ENCODE assay signal across 11 mouse cellular contexts in genomic region chr7:28803756-28804155, GRCm38 (mm10). TPM values are rescaled to one million over a fixed set of nuclear protein-coding genes. Genes with fewer than 3 reads are reported as not detected.
A peak's percentile ranks its signal among the peaks of the same experiment; 100 is the strongest.
DNase-seq lines count a peak whose midpoint lies in the region; ATAC-seq and TF ChIP-seq lines count a peak whose summit lies in the region.
"Had no signal": no experiment of that assay in that cellular context is flagged by ENCODE, and none has a peak within 500 bp of the region (broad histone marks: within the 10 kb centered on the region; RNA-seq: fewer than 3 reads in every experiment).

No protein-coding gene starts in this region.

- H3K36me3 ChIP-seq in heart, embryonic 11.5 days (ENCODE audit: control insufficient read depth, insufficient read depth, low read length), result no peaks in the 10 kb centered on the region
- no peaks in the 10 kb centered on the region for H3K36me3 ChIP-seq in lung, embryonic 14.5 days (ENCODE audit: insufficient read depth)
- H3K36me3 ChIP-seq in hindbrain, embryonic 15.5 days, result no peaks in the 10 kb centered on the region
- H3K36me3 ChIP-seq in liver, postnatal 0 days (replicated peaks; ENCODE audit: insufficient read depth, low read length), result 0 out of 2 replicates have a peak, but pooled peaks cover 2% of the 10 kb centered on the region

- H3K9me3 ChIP-seq in heart, embryonic 11.5 days (replicated peaks; ENCODE audit: control insufficient read depth, low read length), result no peaks in the 10 kb centered on the region
- no peaks in the 10 kb centered on the region for H3K9me3 ChIP-seq in lung, embryonic 14.5 days (ENCODE audit: low read depth, low read length)
- no peaks in the 10 kb centered on the region for H3K9me3 ChIP-seq in hindbrain, embryonic 15.5 days
- H3K9me3 ChIP-seq in liver, postnatal 0 days (ENCODE audit: low read length), result no peaks in the 10 kb centered on the region

- 0 out of 2 replicates have a peak overlapping the region, but pooled peaks have one; percentile 54 for H3K9ac ChIP-seq in heart, embryonic 11.5 days (ENCODE audit: low read depth, low read length)
- no peak overlapping the region for H3K9ac ChIP-seq in lung, embryonic 14.5 days
- no peak overlapping the region for H3K9ac ChIP-seq in hindbrain, embryonic 15.5 days
- no peak overlapping the region for H3K9ac ChIP-seq in liver, postnatal 0 days (replicated peaks)

- H3K4me2 ChIP-seq in heart, embryonic 11.5 days, result no peak overlapping the region
- H3K4me2 ChIP-seq in lung, embryonic 14.5 days, result peak overlapping the region; percentile 37
- no peak overlapping the region for H3K4me2 ChIP-seq in hindbrain, embryonic 15.5 days
- H3K4me2 ChIP-seq in liver, postnatal 0 days (ENCODE audit: low read depth, low read length), result no peak overlapping the region

- no peak for TF ChIP-seq EP300 in liver, postnatal 0 days (IDR thresholded peaks at IDR 0.05; ENCODE audit: low read depth)

- no peak for DNase-seq in heart, adult 9 months (ENCODE audit: low spot score in 2 of 2)
- DNase-seq in lung, embryonic 14.5 days, result peak; percentile 51
- no peak for DNase-seq in lung, adult 18-20 months
- no peak for DNase-seq in liver, postnatal 0 days
- DNase-seq in MN1 (ENCODE audit: low spot score), result no peak
- DNase-seq in gastrocnemius, postnatal 14 days, result no peak
- DNase-seq: B cell, adult 2 months; right cerebral cortex, postnatal 25 days had no signal

- no peak overlapping the region for H3K4me3 ChIP-seq in heart, embryonic 11.5 days (ENCODE audit: low read depth, low read length)
- no peak overlapping the region for H3K4me3 ChIP-seq in lung, embryonic 14.5 days (ENCODE audit: low read depth, low read length)
- H3K4me3 ChIP-seq in hindbrain, embryonic 15.5 days, result no peak overlapping the region
- H3K4me3 ChIP-seq in liver, postnatal 0 days (ENCODE audit: low read depth, low read length), result no peak overlapping the region
- H3K4me3 ChIP-seq: myocyte had no signal

- 51% methylated on average over 4 of the region's 4 CpGs for WGBS in heart, embryonic 11.5 days (ENCODE audit: insufficient replicate concordance)
- WGBS in lung, embryonic 14.5 days, result 20% methylated on average over 4 of the region's 4 CpGs
- 55% methylated on average over 4 of the region's 4 CpGs for WGBS in hindbrain, embryonic 15.5 days
- 29% methylated on average over 4 of the region's 4 CpGs for WGBS in liver, postnatal 0 days (ENCODE audit: insufficient replicate concordance)

- peaks cover 32% of the 10 kb centered on the region for H3K4me1 ChIP-seq in heart, embryonic 11.5 days (ENCODE audit: control insufficient read depth, insufficient read depth, low read length)
- H3K4me1 ChIP-seq in lung, embryonic 14.5 days (ENCODE audit: insufficient read depth), result peaks cover 32% of the 10 kb centered on the region
- peaks cover 20% of the 10 kb centered on the region for H3K4me1 ChIP-seq in hindbrain, embryonic 15.5 days (replicated peaks)
- peaks cover 34% of the 10 kb centered on the region for H3K4me1 ChIP-seq in liver, postnatal 0 days (ENCODE audit: insufficient read depth)

- peak overlapping the region; percentile 91 for H3K27ac ChIP-seq in heart, embryonic 11.5 days (ENCODE audit: low read depth, low read length)
- H3K27ac ChIP-seq in lung, embryonic 14.5 days (ENCODE audit: low read depth), result peak overlapping the region; percentile 96
- H3K27ac ChIP-seq in hindbrain, embryonic 15.5 days (replicated peaks), result 0 out of 2 replicates have a peak overlapping the region, but pooled peaks have one; percentile 50
- H3K27ac ChIP-seq in liver, postnatal 0 days (ENCODE audit: low read depth), result peak overlapping the region; percentile 87

- H3K27me3 ChIP-seq in heart, embryonic 11.5 days (ENCODE audit: control insufficient read depth, insufficient read depth, low read length), result no peaks in the 10 kb centered on the region
- H3K27me3 ChIP-seq in lung, embryonic 14.5 days (ENCODE audit: insufficient read depth, low read length), result no peaks in the 10 kb centered on the region
- no peaks in the 10 kb centered on the region for H3K27me3 ChIP-seq in hindbrain, embryonic 15.5 days
- no peaks in the 10 kb centered on the region for H3K27me3 ChIP-seq in liver, postnatal 0 days (ENCODE audit: insufficient read depth, low read length)

- no peak for TF ChIP-seq CTCF in lung, embryonic 14.5 days (IDR thresholded peaks at IDR 0.05; ENCODE audit: low read depth)
- TF ChIP-seq CTCF in liver, postnatal 0 days (IDR thresholded peaks at IDR 0.05; ENCODE audit: low read depth), result no peak

- ATAC-seq in heart, embryonic 11.5 days (replicated peaks; ENCODE audit: insufficient number of reproducible peaks, low FRiP score, low TSS enrichment), result no peak
- no peak for ATAC-seq in lung, embryonic 14.5 days (ENCODE audit: insufficient read depth)
- ATAC-seq in hindbrain, embryonic 15.5 days (ENCODE audit: low FRiP score, low read depth), result no peak
- ATAC-seq in liver, postnatal 0 days, result no peak

- intact Hi-C loops in gastrocnemius, postnatal 14 days (cut with DNase I; ENCODE audit: low total_unique reads), result no loop called here

RNA-seq across cellular contexts. Expression of gene Hnrnpl, which starts 4.6 kb away (rescaled TPM):
- polyA plus RNA-seq in heart, embryonic 11.5 days (2014; fragmentation: Nextera tagmentation; extraction: Ambion mirVana), result 210 and 212 TPM in 2 replicates
- 254 and 255 TPM in 2 replicates for polyA plus RNA-seq in lung, embryonic 14.5 days (2014; fragmentation: Nextera tagmentation; extraction: Ambion mirVana)
- polyA plus RNA-seq in hindbrain, embryonic 15.5 days (2015; fragmentation: Nextera tagmentation; extraction: Ambion mirVana), result 162 and 180 TPM in 2 replicates
- 82.0 and 88.6 TPM in 2 replicates for polyA plus RNA-seq in liver, postnatal 0 days (2015; fragmentation: Nextera tagmentation; extraction: Ambion mirVana)
- total RNA-seq in gastrocnemius, postnatal 14 days (2021), result 100 to 1,000 TPM; 158 to 189 TPM

RNA-seq across cellular contexts. Expression of gene Rinl, which starts 15.0 kb away (rescaled TPM):
- polyA plus RNA-seq in heart, embryonic 11.5 days (2014; fragmentation: Nextera tagmentation; extraction: Ambion mirVana), result 2.4 and 2.5 TPM in 2 replicates
- 6.8 and 6.9 TPM in 2 replicates for polyA plus RNA-seq in lung, embryonic 14.5 days (2014; fragmentation: Nextera tagmentation; extraction: Ambion mirVana)
- 2.6 and 2.7 TPM in 2 replicates for polyA plus RNA-seq in hindbrain, embryonic 15.5 days (2015; fragmentation: Nextera tagmentation; extraction: Ambion mirVana)
- 7.2 and 7.6 TPM in 2 replicates for polyA plus RNA-seq in liver, postnatal 0 days (2015; fragmentation: Nextera tagmentation; extraction: Ambion mirVana)
- total RNA-seq in gastrocnemius, postnatal 14 days (2021), result 1 to 10 TPM in 1 of 2 experiments, under 1 TPM in 1; 0.80 to 1.3 TPM

RNA-seq across cellular contexts. Expression of gene Ech1, which starts 21.3 kb away (rescaled TPM):
- polyA plus RNA-seq in heart, embryonic 11.5 days (2014; fragmentation: Nextera tagmentation; extraction: Ambion mirVana), result 139 and 149 TPM in 2 replicates
- 127 and 133 TPM in 2 replicates for polyA plus RNA-seq in lung, embryonic 14.5 days (2014; fragmentation: Nextera tagmentation; extraction: Ambion mirVana)
- polyA plus RNA-seq in hindbrain, embryonic 15.5 days (2015; fragmentation: Nextera tagmentation; extraction: Ambion mirVana), result 97.8 and 98.0 TPM in 2 replicates
- 534 and 566 TPM in 2 replicates for polyA plus RNA-seq in liver, postnatal 0 days (2015; fragmentation: Nextera tagmentation; extraction: Ambion mirVana)
- total RNA-seq in gastrocnemius, postnatal 14 days (2021), result 100 to 1,000 TPM; 198 to 334 TPM

RNA-seq across cellular contexts. Expression of gene Lgals4, which starts 29.9 kb away (rescaled TPM):
- polyA plus RNA-seq in heart, embryonic 11.5 days (2014; fragmentation: Nextera tagmentation; extraction: Ambion mirVana), result 2.2 and 3.9 TPM in 2 replicates
- 3.2 and 3.7 TPM in 2 replicates for polyA plus RNA-seq in lung, embryonic 14.5 days (2014; fragmentation: Nextera tagmentation; extraction: Ambion mirVana)
- polyA plus RNA-seq in hindbrain, embryonic 15.5 days (2015; fragmentation: Nextera tagmentation; extraction: Ambion mirVana), result 5.7 and 7.2 TPM in 2 replicates
- 19.5 and 21.3 TPM in 2 replicates for polyA plus RNA-seq in liver, postnatal 0 days (2015; fragmentation: Nextera tagmentation; extraction: Ambion mirVana)
- 1 to 10 TPM; 2.0 to 4.4 TPM for total RNA-seq in gastrocnemius, postnatal 14 days (2021)

RNA-seq across cellular contexts. Expression of gene Nfkbib, which starts 36.4 kb away (rescaled TPM):
- 34.7 and 38.0 TPM in 2 replicates for polyA plus RNA-seq in heart, embryonic 11.5 days (2014; fragmentation: Nextera tagmentation; extraction: Ambion mirVana)
- 31.8 and 37.4 TPM in 2 replicates for polyA plus RNA-seq in lung, embryonic 14.5 days (2014; fragmentation: Nextera tagmentation; extraction: Ambion mirVana)
- polyA plus RNA-seq in hindbrain, embryonic 15.5 days (2015; fragmentation: Nextera tagmentation; extraction: Ambion mirVana), result 66.3 and 69.0 TPM in 2 replicates
- 25.1 and 26.9 TPM in 2 replicates for polyA plus RNA-seq in liver, postnatal 0 days (2015; fragmentation: Nextera tagmentation; extraction: Ambion mirVana)
- total RNA-seq in gastrocnemius, postnatal 14 days (2021), result 10 to 100 TPM; 21.2 to 21.3 TPM
